Mouse (Mus musculus) midbrain, embryonic 14.5 days (tissue): ENCODE data around the gene Ada. TPM values are rescaled to one million over a fixed set of nuclear protein-coding genes. Genes with fewer than 3 reads are reported as not detected.

Experiments used
- ATAC-seq: fragments of 200-750 bp; cut with Nextera tagmentation; 2 replicates; pipeline ENCODE4 v1.8.0; 2017; ENCODE audit warnings: moderate number of reproducible peaks, moderate library complexity; ENCODE audit not compliant: low FRiP score, low TSS enrichment
- DNase-seq: peaks from one replicate; pipeline ENCODE4 v3.0.0-alpha.2; 2015
- H3K27ac ChIP-seq: fragments of 300-500 bp; sonication (generic); replicated peaks from 2 replicates; pipeline ENCODE4 v1.5.1; 2014; ENCODE audit warnings: mild to moderate bottlenecking, low read depth, low read length, moderate library complexity
- H3K27me3 ChIP-seq: fragments of 300-500 bp; sonication (generic); 2 replicates; pipeline ENCODE4 v1.6.1; 2014; ENCODE audit warnings: low read length, control low read depth, mixed read lengths; ENCODE audit not compliant: control insufficient read depth, insufficient read depth
- H3K36me3 ChIP-seq: fragments of 300-500 bp; sonication (generic); 2 replicates; pipeline ENCODE4 v1.6.1; 2014; ENCODE audit warnings: low read length, control low read depth; ENCODE audit not compliant: control insufficient read depth, insufficient read depth
- H3K4me1 ChIP-seq: fragments of 300-500 bp; sonication (generic); 2 replicates; pipeline ENCODE4 v1.6.1; 2014; ENCODE audit warnings: mild to moderate bottlenecking, antibody characterized with exemption, low read length, control low read depth; ENCODE audit not compliant: control insufficient read depth, insufficient read depth
- H3K4me2 ChIP-seq: fragments of 300-500 bp; sonication (generic); 2 replicates; pipeline ENCODE4 v1.6.1; 2014; ENCODE audit warnings: mild to moderate bottlenecking, low read length, moderate library complexity
- H3K4me3 ChIP-seq: fragments of 300-500 bp; sonication (generic); replicated peaks from 2 replicates; pipeline ENCODE4 v1.5.1; 2014; ENCODE audit warnings: low read depth, low read length
- H3K9ac ChIP-seq: fragments of 300-500 bp; sonication (generic); replicated peaks from 2 replicates; pipeline ENCODE4 v1.6.1; 2014; ENCODE audit warnings: mild to moderate bottlenecking, low read length, moderate library complexity
- H3K9me3 ChIP-seq: fragments of 300-500 bp; sonication (generic); 2 replicates; pipeline ENCODE4 v1.6.1; 2016; ENCODE audit warnings: low read length, control low read depth, mixed read lengths; ENCODE audit not compliant: control insufficient read depth
- WGBS: fragments of 180-500 bp; shearing (Covaris S2); extraction: QIAGEN DNeasy Blood & Tissue Kit; methylation state at CpG from one replicate; pipeline ENCODE4 v1.1.7; 2014; 5-methylcytosine and 5-hydroxymethylcytosine counted together
- polyA plus RNA-seq: library from polyadenylated mRNA; unstranded; fragments of >200 nt; fragmentation: Nextera tagmentation; extraction: Ambion mirVana; gene quantifications from 2 replicates; pipeline ENCODE4 v1.2.1, GENCODE M21; 2014

The Ada gene
- polyA plus RNA-seq, 1 experiment from 2014 or later: 2.8 TPM

DNA sequence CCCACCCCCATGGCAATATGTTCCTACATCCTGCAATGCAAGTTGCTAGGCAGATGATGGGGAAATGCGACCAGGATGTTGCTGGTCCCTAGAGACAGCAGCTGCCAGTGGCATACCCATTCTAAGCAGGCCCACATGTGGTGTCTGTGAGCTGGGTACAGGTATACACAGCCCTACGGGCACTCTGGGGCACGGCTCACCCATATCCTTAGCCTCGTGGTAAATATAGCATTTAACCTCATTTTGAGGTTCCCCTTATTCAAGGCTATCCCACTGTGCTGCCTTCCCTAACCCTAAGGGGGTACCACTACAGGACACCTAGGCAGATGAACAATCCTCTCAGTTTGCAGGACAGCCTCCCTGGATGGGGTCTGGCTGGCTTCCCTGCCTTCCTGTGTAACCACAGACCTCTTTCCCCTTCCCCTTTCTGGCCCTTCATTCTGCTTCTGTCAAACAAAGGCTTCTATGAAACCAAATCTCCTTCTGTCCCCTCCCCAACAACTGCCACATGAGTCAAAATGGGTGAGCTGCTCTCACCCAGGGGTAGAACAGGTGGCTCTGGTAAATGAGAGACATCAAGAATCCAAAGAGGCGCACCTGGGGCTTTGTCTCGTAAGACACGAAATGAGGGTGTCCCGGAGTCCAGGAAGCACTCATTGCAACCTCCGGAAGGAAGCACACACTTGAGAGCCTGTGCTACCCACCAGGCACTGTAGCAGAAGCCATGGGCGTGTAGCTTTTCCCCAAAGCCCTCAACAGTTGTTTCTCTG lies 5.1 kb downstream of the Ada start:
- DNase-seq (no peak), ATAC-seq (no peak)
- H3K27ac ChIP-seq: no peak overlapping the region
- H3K4me3 ChIP-seq: no peak overlapping the region
- 0 out of 2 replicates have a peak, but pooled peaks cover 5% of the 10 kb centered on the region for H3K4me1 ChIP-seq
- H3K36me3 ChIP-seq: no peaks in the 10 kb centered on the region
- H3K9ac ChIP-seq: no peak overlapping the region
- no peaks in the 10 kb centered on the region; the same call in 1 of the 2 replicates for H3K27me3 ChIP-seq
- no peaks in the 10 kb centered on the region for H3K9me3 ChIP-seq
- H3K4me2 ChIP-seq: no peak overlapping the region
- 87% methylated on average over 10 of the region's 10 CpGs for WGBS

DNA sequence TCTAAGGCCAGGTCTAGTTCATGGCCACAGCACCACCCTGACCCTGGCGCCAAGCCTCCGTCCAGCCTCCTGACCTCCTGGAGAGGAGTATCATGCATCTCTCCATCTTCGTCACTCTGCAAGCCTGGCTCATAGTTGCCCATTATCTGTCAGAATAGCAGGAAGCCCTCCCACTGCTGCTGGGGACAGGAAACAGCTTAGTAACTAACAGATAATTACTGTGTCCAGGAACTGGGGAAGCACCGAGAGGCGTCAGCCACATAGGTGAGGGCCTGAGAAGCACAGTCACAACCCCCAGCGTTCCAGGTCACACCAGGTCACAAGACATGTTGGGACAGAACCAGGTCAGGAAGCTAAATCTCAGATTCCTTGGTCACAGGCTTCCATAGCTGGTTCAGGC lies 6.7 kb downstream of the Ada start:
- Histone ChIP-seq H3K9me3 (no peaks in the 10 kb centered on the region), H3K4me2 (no peak overlapping the region), H3K27me3 (no peaks in the 10 kb centered on the region), H3K4me1 (no peaks in the 10 kb centered on the region), H3K4me3 (no peak overlapping the region), H3K27ac (no peak overlapping the region), H3K36me3 (no peaks in the 10 kb centered on the region), H3K9ac (no peak overlapping the region)
- DNase-seq (no peak), ATAC-seq (no peak)
- WGBS: 81% methylated on average over 6 of the region's 6 CpGs

DNA sequence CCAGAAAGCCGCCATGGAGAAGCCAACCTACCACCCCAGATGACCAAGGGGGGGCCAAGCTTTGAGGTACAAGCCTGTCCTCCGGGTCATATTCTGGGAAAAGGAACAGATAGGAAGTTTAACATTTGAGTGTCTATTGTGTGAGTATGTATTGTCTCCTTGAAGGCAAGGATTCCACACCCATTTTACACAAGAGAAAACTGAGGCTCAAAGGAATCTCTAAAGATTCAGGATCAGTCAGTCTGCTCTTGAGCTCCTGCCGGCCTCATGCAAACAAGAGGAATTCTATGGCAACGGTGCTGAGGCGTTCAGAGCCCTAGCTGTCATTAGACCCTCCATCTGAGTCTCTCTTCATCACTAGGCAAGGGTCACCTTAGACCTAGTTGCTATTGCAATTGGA lies 7.4 kb downstream of the Ada start:
- Histone ChIP-seq H3K9ac (no peak overlapping the region), H3K9me3 (no peaks in the 10 kb centered on the region), H3K4me1 (no peaks in the 10 kb centered on the region), H3K4me2 (no peak overlapping the region), H3K36me3 (no peaks in the 10 kb centered on the region), H3K4me3 (no peak overlapping the region), H3K27me3 (no peaks in the 10 kb centered on the region), H3K27ac (no peak overlapping the region)
- DNase-seq (no peak), ATAC-seq (no peak)
- 63% methylated on average over 5 of the region's 5 CpGs for WGBS

DNA sequence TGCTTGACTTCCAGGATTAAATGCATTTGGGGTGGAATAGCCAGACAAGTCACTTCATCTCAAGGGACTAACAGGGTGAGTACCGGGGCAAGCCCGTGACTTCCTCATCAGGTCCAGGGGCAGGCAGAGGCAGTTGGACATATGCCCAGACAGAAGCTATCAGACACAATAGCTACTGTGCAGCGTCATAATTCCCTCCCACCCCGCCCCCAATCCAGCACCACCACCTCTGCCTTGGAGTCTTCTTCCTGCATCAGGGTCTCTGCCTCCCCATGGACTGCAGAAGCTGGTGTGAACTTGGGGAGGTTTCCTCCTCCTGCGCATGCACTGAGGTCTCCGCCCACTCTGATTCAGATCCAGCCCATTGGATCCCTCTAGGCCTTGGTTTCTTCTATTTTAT lies 14.1 kb downstream of the Ada start:
- H3K4me1 ChIP-seq: no peaks in the 10 kb centered on the region
- 0 out of 2 replicates have a peak, but pooled peaks cover 3% of the 10 kb centered on the region for H3K36me3 ChIP-seq
- no peak overlapping the region for H3K27ac ChIP-seq
- H3K4me3 ChIP-seq: no peak overlapping the region
- DNase-seq (peak; percentile 24), ATAC-seq (no peak)
- WGBS: 74% methylated on average over 6 of the region's 6 CpGs
- H3K27me3 ChIP-seq: no peaks in the 10 kb centered on the region
- H3K4me2 ChIP-seq: no peak overlapping the region
- H3K9ac ChIP-seq: no peak overlapping the region
- H3K9me3 ChIP-seq: no peaks in the 10 kb centered on the region

DNA sequence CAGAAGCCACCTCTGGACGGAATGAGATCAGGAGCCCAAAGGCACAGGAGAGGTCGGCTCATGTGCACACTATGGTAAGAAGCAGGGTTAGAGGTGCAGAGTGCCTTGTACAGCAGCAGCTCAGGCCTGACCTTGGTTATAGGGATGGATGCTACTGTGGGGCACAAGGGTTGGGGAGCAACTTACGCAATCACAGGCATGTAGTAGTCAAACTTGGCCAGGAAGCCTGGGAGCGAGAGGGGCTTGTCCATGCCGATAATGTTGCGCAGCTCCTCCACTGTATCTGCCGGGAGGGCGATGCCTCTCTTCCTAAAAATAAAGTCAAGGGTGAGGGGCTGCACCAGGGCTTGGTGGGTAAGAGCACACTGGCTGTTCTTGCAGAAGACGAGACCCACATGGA lies 14.9 kb downstream of the Ada start:
- Histone ChIP-seq H3K4me3 (no peak overlapping the region), H3K4me2 (no peak overlapping the region), H3K27me3 (no peaks in the 10 kb centered on the region), H3K36me3 (0 out of 2 replicates have a peak, but pooled peaks cover 5% of the 10 kb centered on the region), H3K9me3 (no peaks in the 10 kb centered on the region), H3K9ac (no peak overlapping the region), H3K4me1 (no peaks in the 10 kb centered on the region), H3K27ac (no peak overlapping the region)
- ATAC-seq: no peak
- 96% methylated on average over 9 of the region's 9 CpGs for WGBS
- no peak for DNase-seq

- Histone ChIP-seq H3K27ac (no peak overlapping the region), H3K36me3 (0 out of 2 replicates have a peak, but pooled peaks cover 7% of the 10 kb centered on the region), H3K9me3 (no peaks in the 10 kb centered on the region), H3K9ac (no peak overlapping the region), H3K4me1 (no peaks in the 10 kb centered on the region), H3K27me3 (no peaks in the 10 kb centered on the region), H3K4me2 (no peak overlapping the region), H3K4me3 (no peak overlapping the region)
- DNase-seq: no peak
- no peak for ATAC-seq
- 94% methylated on average over 11 of the region's 11 CpGs for WGBS
Measured at GRCm38 (mm10) chr2:163732021-163732420, 18.0 kb downstream of the Ada start.

DNA sequence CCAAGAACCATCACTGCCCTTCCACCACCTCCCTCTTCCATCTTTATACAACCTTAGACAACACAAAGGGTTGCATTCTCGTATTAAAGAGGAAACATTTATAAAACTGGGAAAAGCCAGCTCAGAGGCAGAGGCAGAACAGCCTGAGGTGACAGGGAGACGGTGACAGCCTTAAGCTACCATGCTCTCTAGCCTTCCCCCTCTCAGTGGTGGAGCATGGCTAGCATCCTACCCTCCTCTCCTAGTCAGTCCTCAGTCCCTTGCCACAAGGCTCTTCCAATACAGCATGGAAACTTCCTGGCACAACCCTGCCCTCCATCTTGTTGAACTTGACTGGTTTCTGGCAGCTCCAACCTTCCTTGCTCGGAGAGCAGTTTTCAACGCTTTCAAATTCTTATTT lies 21.7 kb downstream of the Ada start:
- H3K27ac ChIP-seq: no peak overlapping the region
- 0 out of 2 replicates have a peak, but pooled peaks cover 7% of the 10 kb centered on the region for H3K36me3 ChIP-seq

GRCm38 (mm10) chr2:163726766-163727393 lies 23.2 kb downstream of the Ada start:
- whole genome bisulfite sequencing: 84% methylated on average over 5 of the region's 5 CpGs
- DNase-seq: no peak
- peaks cover 11% of the 10 kb centered on the region; the same call in 1 of the 2 replicates for H3K36me3 ChIP-seq
- no peak overlapping the region for H3K4me3 ChIP-seq
- no peak overlapping the region for H3K4me2 ChIP-seq
- no peaks in the 10 kb centered on the region for H3K9me3 ChIP-seq
- H3K27me3 ChIP-seq: no peaks in the 10 kb centered on the region
- H3K27ac ChIP-seq: no peak overlapping the region
- no peaks in the 10 kb centered on the region for H3K4me1 ChIP-seq
- no peak overlapping the region for H3K9ac ChIP-seq
- no peak for ATAC-seq

More for the DNA sequence above, 21.7 kb downstream of the Ada start:
- Histone ChIP-seq H3K4me3 (no peak overlapping the region), H3K4me1 (no peaks in the 10 kb centered on the region), H3K4me2 (no peak overlapping the region), H3K27me3 (no peaks in the 10 kb centered on the region), H3K9ac (no peak overlapping the region), H3K9me3 (no peaks in the 10 kb centered on the region)
- WGBS: 84% methylated on average over 4 of the region's 4 CpGs
- ATAC-seq (no peak), DNase-seq (no peak)

GRCm38 (mm10) chr2:163722550-163722949 lies 27.5 kb downstream of the Ada start:
- 50% methylated on average over 7 of the region's 7 CpGs for WGBS
- Histone ChIP-seq H3K27ac (peak overlapping the region; percentile 64), H3K27me3 (no peaks in the 10 kb centered on the region), H3K4me2 (no peak overlapping the region), H3K36me3 (peaks cover 6% of the 10 kb centered on the region; the same call in 1 of the 2 replicates), H3K4me1 (no peaks in the 10 kb centered on the region), H3K9ac (no peak overlapping the region), H3K9me3 (no peaks in the 10 kb centered on the region), H3K4me3 (no peak overlapping the region)
- DNase-seq (peak; percentile 85), ATAC-seq (peak; percentile 80)
